Comparison of ENCODE assay signal across 8 mouse cellular contexts in the genomic region with DNA sequence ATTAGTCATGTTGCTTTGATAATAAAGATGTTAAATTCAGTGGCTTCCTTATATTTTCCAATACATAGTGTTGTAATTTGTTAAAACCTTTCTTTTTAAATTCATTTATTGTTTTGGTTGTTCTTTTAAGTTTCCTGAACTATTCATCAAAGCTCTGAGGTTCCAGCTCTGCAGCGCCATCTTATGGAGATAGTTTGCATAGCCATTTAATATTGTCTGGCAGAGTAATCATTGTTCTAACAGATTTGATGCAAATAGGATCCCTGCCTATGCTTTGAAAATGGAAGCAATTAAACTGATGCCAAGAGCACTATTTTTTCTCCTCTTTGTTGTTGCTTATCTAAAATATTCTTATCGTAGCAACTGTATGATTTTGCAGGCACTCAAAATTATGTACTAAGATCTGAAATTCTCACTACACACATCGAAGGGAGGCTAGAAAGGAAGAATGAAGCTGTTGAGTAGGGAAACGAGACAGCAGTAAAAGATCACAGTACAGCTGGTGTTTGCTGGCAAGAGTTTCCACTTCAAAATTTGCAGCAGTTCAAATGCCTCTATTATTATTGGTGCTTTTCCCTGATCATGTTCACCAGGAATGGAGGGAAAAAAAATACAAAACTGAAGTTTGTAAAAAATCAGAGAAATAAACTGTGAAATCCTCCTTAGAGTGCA.
DNase-seq lines count a peak whose midpoint lies in the region; ATAC-seq and TF ChIP-seq lines count a peak whose summit lies in the region.

No protein-coding gene starts in this region.

- H3K9me3 ChIP-seq in stomach, postnatal 0 days (ENCODE audit: control insufficient read depth, low read length): no peaks in the 10 kb centered on the region

- no peaks in the 10 kb centered on the region for H3K4me1 ChIP-seq in stomach, postnatal 0 days (replicated peaks; ENCODE audit: control insufficient read depth, insufficient read depth)

- TF ChIP-seq EP300 in stomach, postnatal 0 days (optimal IDR thresholded peaks at IDR 0.05): no peak

- no peak for ATAC-seq in stomach, postnatal 0 days (ENCODE audit: low FRiP score, low TSS enrichment)

- 29% methylated on average over 4 of the region's 4 CpGs for WGBS in stomach, postnatal 0 days

- peak; percentile 17 for DNase-seq in cerebellum, adult 9-10 months
- no peak for DNase-seq in cerebellum, adult 11-12 months
- DNase-seq in right cerebral cortex, adult 18-20 months: peak; percentile 40
- DNase-seq in right cerebral cortex, postnatal 25 days: no peak
- DNase-seq in layer of hippocampus, adult 9-10 months (ENCODE audit: low spot score): peak; percentile 87
- DNase-seq in stomach, postnatal 0 days (ENCODE audit: low spot score): no peak
- DNase-seq in adrenal gland, postnatal 4 days (ENCODE audit: low spot score in 2 of 2): no peak
- no peak for DNase-seq in thymus, adult 18-20 months

- no peaks in the 10 kb centered on the region for H3K36me3 ChIP-seq in stomach, postnatal 0 days (ENCODE audit: control insufficient read depth, insufficient read depth, low read length)

- no peak overlapping the region for H3K4me2 ChIP-seq in stomach, postnatal 0 days (replicated peaks; ENCODE audit: low read depth)

- H3K27me3 ChIP-seq in stomach, postnatal 0 days (ENCODE audit: control insufficient read depth, insufficient read depth, low read length): no peaks in the 10 kb centered on the region

- TF ChIP-seq CTCF in stomach, postnatal 0 days (IDR thresholded peaks at IDR 0.05; ENCODE audit: low read depth): peak; percentile 72

- H3K9ac ChIP-seq in stomach, postnatal 0 days (ENCODE audit: low read length): no peak overlapping the region

- H3K4me3 ChIP-seq in stomach, postnatal 0 days (ENCODE audit: low read depth, low read length): no peak overlapping the region

- H3K27ac ChIP-seq in stomach, postnatal 0 days (replicated peaks): no peak overlapping the region

Comparison
In these comparisons a context has a peak if more than half of its experiments do, and no peak if none do; other contexts are left out.
1. DNase-seq: peak in cerebellum, adult 9-10 months (single experiment), right cerebral cortex, adult 18-20 months (single experiment) and layer of hippocampus, adult 9-10 months (single experiment); none in cerebellum, adult 11-12 months (single experiment), right cerebral cortex, postnatal 25 days (single experiment), stomach, postnatal 0 days (single experiment), adrenal gland, postnatal 4 days (0 of 2) and thymus, adult 18-20 months (0 of 2).